Mouse (Mus musculus): ENCODE data around the gene Phc1.

The Phc1 gene

GRCm38 (mm10) chr6:122339648-122340341 is 566 bp downstream of the Phc1 start:
- DNase-seq (ENCODE audit: inconsistent age in 2 of 2, low spot score in 1 of 2): peak; percentile 91 to 97

- peak; percentile 78 to 92 for DNase-seq (ENCODE audit: inconsistent age in 2 of 2, low spot score in 1 of 2)
Measured at GRCm38 (mm10) chr6:122339047-122339647, 1.2 kb downstream of the Phc1 start.

- peak in 1 of 2 experiments; percentile 20 for DNase-seq (ENCODE audit: inconsistent age in 2 of 2, low spot score in 1 of 2)
Measured at GRCm38 (mm10) chr6:122337546-122337945, 2.8 kb downstream of the Phc1 start.

GRCm38 (mm10) chr6:122334786-122335340 is 5.5 kb downstream of the Phc1 start:
- DNase-seq (ENCODE audit: inconsistent age in 2 of 2, low spot score in 1 of 2): no peak

- no peak for DNase-seq (ENCODE audit: inconsistent age in 2 of 2, low spot score in 1 of 2)
Measured at GRCm38 (mm10) chr6:122333081-122333612, 7.2 kb downstream of the Phc1 start.

GRCm38 (mm10) chr6:122325361-122325975 is 14.9 kb downstream of the Phc1 start:
- no peak for DNase-seq (ENCODE audit: inconsistent age in 2 of 2, low spot score in 1 of 2)

- DNase-seq (ENCODE audit: inconsistent age in 2 of 2, low spot score in 1 of 2): no peak
Measured at GRCm38 (mm10) chr6:122318726-122319125, 21.6 kb downstream of the Phc1 start.

- no peak for DNase-seq (ENCODE audit: inconsistent age in 2 of 2, low spot score in 1 of 2)
Measured at GRCm38 (mm10) chr6:122310187-122310820, 30.1 kb downstream of the Phc1 start.

- peak in 1 of 2 experiments; percentile 73 for DNase-seq (ENCODE audit: inconsistent age in 2 of 2, low spot score in 1 of 2)
Measured at GRCm38 (mm10) chr6:122309446-122309960, 30.9 kb downstream of the Phc1 start.

- DNase-seq (ENCODE audit: inconsistent age in 2 of 2, low spot score in 1 of 2): peak; percentile 98 to 99
Measured at GRCm38 (mm10) chr6:122308505-122309393, 31.6 kb downstream of the Phc1 start, which contains the start of gene M6pr. Gene M6pr, plus strand, starts transcription at chr6:122308720.

GRCm38 (mm10) chr6:122308136-122308504 is 32.2 kb downstream of the Phc1 start:
- DNase-seq (ENCODE audit: inconsistent age in 2 of 2, low spot score in 1 of 2): no peak

- DNase-seq (ENCODE audit: inconsistent age in 2 of 2, low spot score in 1 of 2): no peak
Measured at GRCm38 (mm10) chr6:122306707-122307106, 33.7 kb downstream of the Phc1 start.

- no peak for DNase-seq (ENCODE audit: inconsistent age in 2 of 2, low spot score in 1 of 2)
Measured at GRCm38 (mm10) chr6:122304790-122305555, 35.4 kb downstream of the Phc1 start.

- peak; percentile 63 to 91 for DNase-seq (ENCODE audit: inconsistent age in 2 of 2, low spot score in 1 of 2)
Measured at GRCm38 (mm10) chr6:122304355-122304754, 36.0 kb downstream of the Phc1 start.

GRCm38 (mm10) chr6:122303526-122303925 is 36.8 kb downstream of the Phc1 start:
- DNase-seq (ENCODE audit: inconsistent age in 2 of 2, low spot score in 1 of 2): peak in 1 of 2 experiments; percentile 68

- DNase-seq (ENCODE audit: inconsistent age in 2 of 2, low spot score in 1 of 2): no peak
Measured at GRCm38 (mm10) chr6:122302661-122303060, 37.7 kb downstream of the Phc1 start.

- no peak for DNase-seq (ENCODE audit: inconsistent age in 2 of 2, low spot score in 1 of 2)
Measured at GRCm38 (mm10) chr6:122302121-122302520, 38.2 kb downstream of the Phc1 start.

GRCm38 (mm10) chr6:122299621-122300133 is 40.7 kb downstream of the Phc1 start:
- no peak for DNase-seq (ENCODE audit: inconsistent age in 2 of 2, low spot score in 1 of 2)

GRCm38 (mm10) chr6:122298223-122298609 is 42.1 kb downstream of the Phc1 start:
- no peak for DNase-seq (ENCODE audit: inconsistent age in 2 of 2, low spot score in 1 of 2)
